Mouse (Mus musculus) bone marrow, adult 2 months (tissue): ENCODE measurements at regions not wholly inside any gene's neighbourhood (a gene's known extent, or its start where the extent isn't known, plus 50 kb on each side); places are given as distances from the start of the nearest gene placed in this dataset.

ENCODE experiments used
- CTCF ChIP-seq: fragments of 200-500 bp; IDR thresholded peaks from 2 replicates; pipeline ENCODE4 v1.5.1; 2011; ENCODE audit warnings: low read length, control low read depth; ENCODE audit not compliant: control insufficient read depth, insufficient read depth
- POLR2A ChIP-seq: fragments of 200-500 bp; IDR thresholded peaks from 2 replicates; pipeline ENCODE4 v1.6.1; 2011; ENCODE audit warnings: low read depth, mild to moderate bottlenecking, control low read depth, low read length, borderline replicate concordance; ENCODE audit not compliant: control insufficient read depth

DNA sequence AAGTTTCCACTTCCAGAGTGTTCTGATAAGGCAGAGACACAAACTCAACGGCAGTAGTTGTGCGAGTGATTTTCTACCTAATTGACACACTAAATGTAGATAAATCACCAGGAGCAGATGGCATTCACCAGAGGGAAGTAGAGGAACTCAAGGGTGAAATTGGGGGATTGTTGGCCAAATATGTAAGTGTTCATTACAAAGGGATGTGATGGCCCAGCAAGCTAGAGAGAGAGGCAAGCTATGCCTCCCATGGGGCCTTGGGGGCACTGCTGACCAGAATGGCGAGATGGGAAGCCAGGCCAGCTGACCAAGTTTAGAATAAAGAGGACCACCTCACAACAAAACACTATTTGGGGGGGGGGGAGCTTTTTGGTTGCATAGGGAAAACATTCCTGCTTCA is 136.5 kb upstream of the Mocs1 start:
- TF ChIP-seq POLR2A = no peak
- TF ChIP-seq CTCF = no peak
